Mouse (Mus musculus): Measurements from ENCODE around the gene Ccz1. TPM values are rescaled to one million over a fixed set of nuclear protein-coding genes. Genes with fewer than 3 reads are reported as not detected.

The Ccz1 gene
- polyA plus RNA-seq, 1 experiment = 44.4 TPM

- no peaks in the 10 kb centered on the region for H3K4me1 ChIP-seq (ENCODE audit: control insufficient read depth, insufficient read depth, low read length)
These were observed 66.3 kb downstream of the Ccz1 start for GRCm38 (mm10) chr5:143948361-143948760.

GRCm38 (mm10) chr5:143943231-143944125, 71.2 kb downstream of the Ccz1 start:
- TF ChIP-seq CTCF (IDR thresholded peaks at IDR 0.05; ENCODE audit: control insufficient read depth, insufficient read depth, low read length) (no peak), POLR2A (IDR thresholded peaks at IDR 0.05; ENCODE audit: borderline replicate concordance, control insufficient read depth, low read depth, low read length) (no peak)
- H3K4me3 ChIP-seq (replicated peaks; ENCODE audit: control insufficient read depth, low read depth, low read length) = no peak overlapping the region
- WGBS = 83% methylated on average over 14 of the region's 14 CpGs
- H3K4me1 ChIP-seq (ENCODE audit: control insufficient read depth, insufficient read depth, low read length) = no peaks in the 10 kb centered on the region
- no peak overlapping the region for H3K27ac ChIP-seq (ENCODE audit: control insufficient read depth, insufficient read depth, low read depth, low read length, poor library complexity)

More at GRCm38 (mm10) chr5:143948361-143948760, 66.3 kb downstream of the Ccz1 start:
- WGBS = 83% methylated on average over 12 of the region's 12 CpGs
- no peak overlapping the region for H3K27ac ChIP-seq (ENCODE audit: control insufficient read depth, insufficient read depth, low read depth, low read length, poor library complexity)
- H3K4me3 ChIP-seq (replicated peaks; ENCODE audit: control insufficient read depth, low read depth, low read length) = no peak overlapping the region
- no peak for TF ChIP-seq POLR2A (IDR thresholded peaks at IDR 0.05; ENCODE audit: borderline replicate concordance, control insufficient read depth, low read depth, low read length)
- TF ChIP-seq CTCF (IDR thresholded peaks at IDR 0.05; ENCODE audit: control insufficient read depth, insufficient read depth, low read length) = no peak

- TF ChIP-seq CTCF (IDR thresholded peaks at IDR 0.05; ENCODE audit: control insufficient read depth, insufficient read depth, low read length) (no peak), POLR2A (IDR thresholded peaks at IDR 0.05; ENCODE audit: borderline replicate concordance, control insufficient read depth, low read depth, low read length) (no peak)
- no peak overlapping the region for H3K4me3 ChIP-seq (replicated peaks; ENCODE audit: control insufficient read depth, low read depth, low read length)
- no peaks in the 10 kb centered on the region for H3K4me1 ChIP-seq (ENCODE audit: control insufficient read depth, insufficient read depth, low read length)
- 8% methylated on average over 10 of the region's 10 CpGs for WGBS
- H3K27ac ChIP-seq (ENCODE audit: control insufficient read depth, insufficient read depth, low read depth, low read length, poor library complexity) = no peak overlapping the region
These were observed 73.1 kb downstream of the Ccz1 start for GRCm38 (mm10) chr5:143941588-143941987.

Other genes with a start within 250 kb of the Ccz1 start
- 67.6 and 84.5 TPM in 2 replicates for gene Eif2ak1, start 197.1 kb downstream of the Ccz1 start, polyA plus RNA-seq (2011; ENCODE audit: insufficient read depth, insufficient read length, low replicate concordance, missing spikeins)
- not detected in 2 replicates for gene Ankrd61, start 117.2 kb downstream of the Ccz1 start, polyA plus RNA-seq (2011; ENCODE audit: insufficient read depth, insufficient read length, low replicate concordance, missing spikeins)
- 21.8 and 24.3 TPM in 2 replicates for gene Aimp2, start 105.0 kb downstream of the Ccz1 start, polyA plus RNA-seq (2011; ENCODE audit: insufficient read depth, insufficient read length, low replicate concordance, missing spikeins)
- gene Pms2, start 104.9 kb downstream of the Ccz1 start, polyA plus RNA-seq (2011; ENCODE audit: insufficient read depth, insufficient read length, low replicate concordance, missing spikeins) = 10.1 and 10.3 TPM in 2 replicates
- 1.5 and 4.5 TPM in 2 replicates for gene Gm42421, start 86.7 kb downstream of the Ccz1 start, polyA plus RNA-seq (2011; ENCODE audit: insufficient read depth, insufficient read length, low replicate concordance, missing spikeins)
- gene Rsph10b, start 81.8 kb downstream of the Ccz1 start, polyA plus RNA-seq (2011; ENCODE audit: insufficient read depth, insufficient read length, low replicate concordance, missing spikeins) = 1.9 and 4.8 TPM in 2 replicates
- not detected in 2 replicates for gene Ocm, start 11.8 kb upstream of the Ccz1 start, polyA plus RNA-seq (2011; ENCODE audit: insufficient read depth, insufficient read length, low replicate concordance, missing spikeins)
- 4.3 and 5.5 TPM in 2 replicates for gene Lmtk2, start 85.6 kb upstream of the Ccz1 start, polyA plus RNA-seq (2011; ENCODE audit: insufficient read depth, insufficient read length, low replicate concordance, missing spikeins)
- gene Bhlha15, start 175.4 kb upstream of the Ccz1 start, polyA plus RNA-seq (2011; ENCODE audit: insufficient read depth, insufficient read length, low replicate concordance, missing spikeins) = 0.56 and 0.72 TPM in 2 replicates
- gene Tecpr1, start 208.7 kb upstream of the Ccz1 start, polyA plus RNA-seq (2011; ENCODE audit: insufficient read depth, insufficient read length, low replicate concordance, missing spikeins) = 9.6 and 11.9 TPM in 2 replicates
- 29.0 and 57.2 TPM in 2 replicates for gene Bri3, start 229.6 kb upstream of the Ccz1 start, polyA plus RNA-seq (2011; ENCODE audit: insufficient read depth, insufficient read length, low replicate concordance, missing spikeins)